Mouse (Mus musculus) inflammation-experienced regulatory T-cells (primary cell): Measurements from ENCODE around the gene Zar1. TPM values are rescaled to one million over a fixed set of nuclear protein-coding genes. Genes with fewer than 3 reads are reported as not detected.

Experiments used
- polyA plus RNA-seq, 2 experiments: library from polyadenylated mRNA; unstranded; fragments of 100-300 nt; shearing (Covaris generic); gene quantifications; one replicate each; pipeline ENCODE4 v1.2.1; 2017

The Zar1 gene
- 1 to 10 TPM in 1 of 2 experiments, under 1 TPM in 1; 0.30 to 2.5 TPM for polyA plus RNA-seq

GRCm38 (mm10) chr5:72580970-72581332 is at the start of gene Zar1:
Zar1 (minus strand) TSS chr5:72581254.

DNA sequence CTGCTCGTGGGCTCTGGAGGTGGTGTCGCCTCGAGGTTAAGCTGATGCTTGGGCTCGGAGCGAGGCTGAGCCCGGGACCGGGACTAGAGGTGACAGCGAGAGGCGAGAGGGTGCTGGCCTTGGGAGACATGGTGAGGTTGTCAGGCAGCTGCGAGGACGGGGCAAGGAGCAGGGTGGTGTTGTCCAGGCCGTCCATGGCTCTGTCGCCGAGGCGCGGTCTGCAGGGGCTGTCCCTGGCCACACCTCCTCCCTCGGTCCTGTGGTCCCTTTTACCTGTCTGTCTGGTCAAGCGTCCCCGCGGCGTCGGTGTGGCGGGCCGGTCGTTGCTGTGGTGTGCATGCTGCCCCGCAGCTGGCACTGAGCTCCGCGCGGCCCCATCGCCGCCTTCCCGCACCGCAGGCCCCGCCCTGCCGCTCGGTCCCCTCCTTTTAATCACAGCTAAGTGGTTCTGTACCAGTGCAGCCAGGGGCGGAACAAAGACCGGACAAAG is 6.2 kb upstream of the Zar1 start, which contains the start of gene Gm5868:
TSS of gene Gm5868 (minus strand) at position 360 of the 490 bp plus-strand sequence.

DNA sequence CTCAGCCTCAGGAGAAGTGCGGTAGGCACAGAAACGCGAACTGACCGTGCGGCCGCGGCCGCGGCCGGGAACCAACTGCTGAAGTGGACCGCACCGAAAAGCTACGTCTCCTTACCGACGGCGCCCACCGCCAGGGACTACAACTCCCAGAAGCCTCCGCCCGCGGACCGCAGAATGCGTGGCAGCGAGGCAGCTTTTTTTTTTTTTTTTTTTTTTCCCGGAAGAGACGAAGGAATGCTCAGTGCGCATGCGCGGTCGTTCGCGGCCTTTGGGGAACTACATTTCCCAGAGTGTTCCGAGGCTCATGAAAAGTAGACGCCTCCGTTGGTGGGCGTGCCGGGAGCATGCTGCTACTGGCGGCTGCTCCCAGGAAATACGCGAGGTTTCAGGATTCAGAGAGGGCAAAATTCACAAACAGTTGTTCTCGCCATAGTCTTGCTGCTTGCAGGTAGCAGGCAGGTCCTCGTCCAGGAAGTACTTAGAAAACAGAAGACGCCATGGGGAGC is 21.5 kb downstream of the Zar1 start, which contains the start of gene Nfxl1:
TSS of gene Nfxl1 (minus strand) at position 141 of the 506 bp plus-strand sequence.

Other genes with a start within 250 kb of the Zar1 start
- gene Corin, start 76.8 kb downstream of the Zar1 start, polyA plus RNA-seq = under 1 TPM; 0.14 to 0.49 TPM
- gene Nfxl1, start 21.6 kb downstream of the Zar1 start, polyA plus RNA-seq = 10 to 100 TPM; 11.0 to 14.0 TPM
- 1 to 10 TPM in 1 of 2 experiments, under 1 TPM in 1; 0.47 to 2.1 TPM for gene Gm5868, start 6.3 kb upstream of the Zar1 start, polyA plus RNA-seq
- 1 to 10 TPM in 1 of 2 experiments, under 1 TPM in 1; 0.53 to 4.7 TPM for gene Cnga1, start 63.0 kb upstream of the Zar1 start, polyA plus RNA-seq
- 10 to 100 TPM; 21.2 to 24.4 TPM for gene Nipal1, start 66.5 kb upstream of the Zar1 start, polyA plus RNA-seq
- 10 to 100 TPM; 46.1 to 75.0 TPM for gene Txk, start 171.5 kb upstream of the Zar1 start, polyA plus RNA-seq